Mouse (Mus musculus) spleen, adult 2 months (tissue): ENCODE data around the gene Ssbp4. TPM values are rescaled to one million over a fixed set of nuclear protein-coding genes. Genes with fewer than 3 reads are reported as not detected.

Experiments used
- DNase-seq, 2 experiments: peaks; one replicate each; pipeline versions ENCODE4 v3.0.0 to v3.0.0-alpha.2; 2012 to 2021; ENCODE audit warnings: low spot score in 2 of 2, low read depth in 1 of 2
- H3K27ac ChIP-seq: fragments of 200-500 bp; 2 replicates; pipeline ENCODE4 v1.5.1; 2012; ENCODE audit warnings: low read length, inconsistent platforms; ENCODE audit not compliant: insufficient read depth
- H3K27me3 ChIP-seq: fragments of 200-500 bp; 2 replicates; pipeline ENCODE4 v1.6.1; 2012; ENCODE audit warnings: mild to moderate bottlenecking, moderate library complexity, low read length, inconsistent platforms; ENCODE audit not compliant: control insufficient read depth, insufficient read depth
- H3K36me3 ChIP-seq: fragments of 200-500 bp; 2 replicates; pipeline ENCODE4 v1.6.1; 2012; ENCODE audit warnings: mild to moderate bottlenecking, low read length, inconsistent platforms; ENCODE audit not compliant: control insufficient read depth, insufficient read depth
- H3K4me1 ChIP-seq: fragments of 200-500 bp; 2 replicates; pipeline ENCODE4 v1.6.1; 2011; ENCODE audit warnings: inconsistent platforms; ENCODE audit not compliant: control insufficient read depth, insufficient read depth, insufficient read length
- H3K4me3 ChIP-seq: fragments of 200-500 bp; 2 replicates; pipeline ENCODE4 v1.5.1; 2011; ENCODE audit warnings: mild to moderate bottlenecking, inconsistent platforms; ENCODE audit not compliant: insufficient read depth, insufficient read length; ENCODE audit errors: extremely low read depth
- CTCF ChIP-seq: fragments of 200-500 bp; IDR thresholded peaks from 2 replicates; pipeline ENCODE4 v1.5.1; 2011; ENCODE audit warnings: mild to moderate bottlenecking, inconsistent platforms; ENCODE audit not compliant: insufficient read depth, insufficient read length, insufficient replicate concordance; ENCODE audit errors: extremely low read depth
- POLR2A ChIP-seq: fragments of 200-500 bp; IDR thresholded peaks from 2 replicates; pipeline ENCODE4 v1.6.1; 2011; ENCODE audit warnings: low read depth, low read length, inconsistent platforms
- WGBS: fragments of 180-500 bp; shearing (Covaris S2); methylation state at CpG from one replicate; pipeline ENCODE4 v1.1.7; 2018; 5-methylcytosine and 5-hydroxymethylcytosine counted together
- polyA plus RNA-seq: library from polyadenylated mRNA; depleted of rRNA; stranded (reverse); fragments of >200 nt; gene quantifications from 2 replicates; pipeline ENCODE4 v1.2.3, GENCODE M21; 2012

The Ssbp4 gene
- polyA plus RNA-seq, 1 experiment = 168 TPM

DNA sequence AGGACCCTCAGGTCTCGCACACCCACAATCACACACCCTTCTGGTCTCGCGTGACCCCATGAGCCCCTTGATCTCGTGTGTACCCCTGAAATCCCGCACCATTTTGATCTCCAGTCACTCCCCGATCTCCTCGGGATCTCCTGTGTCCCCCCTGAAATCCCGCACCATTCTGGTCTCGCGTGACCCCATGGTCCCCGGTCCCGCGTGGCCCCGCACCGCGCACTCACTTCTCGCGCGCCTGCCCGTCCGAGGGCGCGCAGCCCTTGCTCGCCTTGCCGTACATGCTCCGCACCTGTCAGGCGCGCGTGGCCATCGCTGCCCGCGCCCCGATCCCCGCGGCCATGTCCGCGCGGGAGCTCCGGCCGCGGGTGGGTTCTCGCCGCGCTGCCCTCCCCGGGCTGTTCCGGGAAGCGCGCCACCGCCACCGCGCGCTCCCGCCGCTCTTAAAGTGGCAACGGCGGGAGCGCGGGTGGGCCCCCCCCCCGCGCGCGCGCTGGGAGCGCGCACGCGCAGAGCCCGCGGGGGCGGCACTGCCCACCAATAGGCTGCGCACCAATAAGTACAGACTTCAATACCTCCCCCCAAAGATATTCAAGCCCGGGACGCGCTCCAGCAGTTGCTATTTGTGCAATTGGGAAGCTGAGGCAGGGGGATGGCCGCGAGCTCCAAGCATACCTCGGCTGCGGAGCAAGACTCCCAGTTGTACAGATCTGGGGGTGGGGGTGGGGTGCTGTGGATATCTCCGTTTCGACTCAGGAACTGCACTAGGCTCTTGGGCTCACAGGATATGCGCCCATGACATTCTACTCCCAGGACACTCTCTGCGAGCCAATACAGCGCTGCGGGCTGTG lies 549 bp downstream of the Ssbp4 start:
- Histone ChIP-seq H3K36me3 (no peaks in the 10 kb centered on the region), H3K4me3 (peak overlapping the region; percentile 81), H3K27ac (peak overlapping the region; percentile 90), H3K27me3 (no peaks in the 10 kb centered on the region), H3K4me1 (peaks cover 18% of the 10 kb centered on the region)
- DNase-seq = no peak
- no peak; the same call in 1 of the 2 replicates for TF ChIP-seq POLR2A
- no peak for TF ChIP-seq CTCF
- 1% methylated on average over 84 of the region's 84 CpGs for WGBS

DNA sequence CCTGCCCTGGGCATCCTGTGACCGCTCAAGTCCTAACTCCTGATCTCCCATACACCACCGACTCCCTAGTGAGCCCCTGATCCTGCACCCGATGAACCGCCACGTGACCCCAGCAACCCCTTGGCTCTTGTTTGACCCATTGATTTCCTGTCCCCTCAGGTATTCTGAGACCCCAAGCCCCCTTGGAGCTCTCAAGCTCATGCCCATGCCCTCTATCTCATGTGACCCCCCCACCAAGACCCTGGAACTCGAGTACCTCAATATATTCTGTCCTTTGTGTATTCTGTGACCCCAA lies 1.1 kb downstream of the Ssbp4 start:
- H3K4me1 ChIP-seq = peaks cover 18% of the 10 kb centered on the region
- H3K4me3 ChIP-seq = peak overlapping the region; percentile 81
- 20% methylated on average over 6 of the region's 6 CpGs for WGBS
- H3K36me3 ChIP-seq = no peaks in the 10 kb centered on the region
- no peak for TF ChIP-seq POLR2A
- TF ChIP-seq CTCF = no peak
- no peak for DNase-seq
- no peaks in the 10 kb centered on the region for H3K27me3 ChIP-seq
- 0 out of 2 replicates have a peak overlapping the region, but pooled peaks have one; percentile 79 for H3K27ac ChIP-seq

DNA sequence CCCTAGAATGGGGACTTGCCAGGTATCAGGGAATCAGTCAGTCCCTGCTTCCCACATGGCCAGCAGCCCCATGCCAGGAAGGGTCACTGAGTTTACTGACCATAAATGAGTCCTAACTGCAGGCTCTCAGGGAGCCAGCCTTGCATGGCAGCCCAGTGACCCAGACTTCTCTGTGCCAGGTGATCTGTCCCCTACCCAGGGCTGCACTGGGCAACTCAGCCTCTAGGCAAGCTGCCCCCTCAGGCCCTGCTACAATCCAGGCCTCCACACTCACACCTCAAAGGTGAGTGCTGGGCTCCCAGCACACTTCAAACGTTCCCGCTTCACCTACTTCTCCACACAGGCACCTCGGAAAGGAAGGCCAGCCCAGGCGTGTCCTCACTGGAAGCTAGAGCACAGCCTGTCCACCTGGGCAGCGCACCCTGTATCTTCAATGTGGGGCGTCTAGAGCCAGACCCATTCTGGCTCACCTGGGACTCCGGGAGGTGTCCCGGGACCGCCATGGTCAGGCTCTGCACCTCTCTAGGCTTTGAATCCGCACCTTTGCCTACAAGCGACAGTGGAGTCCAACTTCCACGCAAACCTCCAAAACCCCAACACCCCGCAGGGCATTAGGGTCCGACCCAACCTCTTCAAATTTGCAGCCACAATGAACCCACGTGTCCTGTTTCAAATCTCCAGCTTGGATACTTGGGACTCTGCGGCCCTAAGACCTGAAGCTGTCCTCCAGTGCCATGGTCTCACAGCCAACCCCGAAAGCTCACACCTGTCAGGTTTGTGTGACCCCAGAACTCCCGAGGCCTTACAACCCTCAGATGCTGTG lies 1.7 kb downstream of the Ssbp4 start:
- TF ChIP-seq CTCF (no peak), POLR2A (no peak)
- H3K27ac ChIP-seq = 0 out of 2 replicates have a peak overlapping the region, but pooled peaks have one; percentile 79
- no peaks in the 10 kb centered on the region for H3K27me3 ChIP-seq
- peaks cover 18% of the 10 kb centered on the region for H3K4me1 ChIP-seq
- no peak for DNase-seq
- no peaks in the 10 kb centered on the region for H3K36me3 ChIP-seq
- H3K4me3 ChIP-seq = peak overlapping the region; percentile 81
- WGBS = 72% methylated on average over 18 of the region's 18 CpGs

DNA sequence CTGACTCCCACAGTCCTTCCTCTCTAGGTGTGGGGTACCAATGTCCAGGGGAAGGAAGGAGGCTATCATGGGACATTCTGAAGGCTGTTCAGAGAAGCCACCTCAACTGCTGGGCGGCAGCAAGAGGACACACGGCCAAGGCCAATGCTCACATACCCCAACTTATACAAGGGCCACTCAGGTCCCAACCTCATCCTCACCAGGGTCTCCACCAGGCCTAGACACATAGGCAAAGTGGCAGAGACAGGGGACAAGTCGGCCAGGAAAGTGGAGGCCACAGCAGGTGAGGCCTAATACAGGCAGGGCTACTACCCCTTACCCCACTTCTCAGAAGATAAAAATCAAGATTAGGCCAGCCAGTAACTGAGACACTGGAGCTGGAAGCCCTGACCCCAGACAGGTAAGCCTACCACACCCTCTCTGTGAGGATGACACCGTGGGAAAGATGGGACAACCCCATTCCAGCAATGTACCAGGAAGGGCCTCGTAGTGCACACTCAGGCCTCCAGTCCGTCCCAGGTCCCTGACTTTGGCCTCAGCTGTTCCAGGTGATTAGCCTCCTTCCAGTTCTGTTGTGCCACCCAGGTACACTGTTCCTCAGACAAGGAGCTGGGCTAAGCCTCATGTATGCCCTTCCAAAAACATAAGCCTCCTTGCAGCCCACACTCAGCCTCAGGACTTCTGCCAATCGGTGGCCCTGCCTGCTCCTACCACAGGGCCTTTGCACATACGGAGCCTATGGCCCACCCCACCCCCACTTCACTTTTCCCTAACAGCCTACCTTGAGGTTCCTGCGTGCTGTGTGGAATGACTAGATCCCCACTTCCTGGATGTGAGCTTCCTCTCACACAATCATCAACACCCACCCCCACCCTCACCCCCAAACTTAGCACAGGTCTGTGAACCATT lies 2.5 kb downstream of the Ssbp4 start:
- no peak for DNase-seq
- TF ChIP-seq POLR2A = no peak
- no peak for TF ChIP-seq CTCF
- H3K27me3 ChIP-seq = no peaks in the 10 kb centered on the region
- H3K36me3 ChIP-seq = no peaks in the 10 kb centered on the region
- H3K4me1 ChIP-seq = peaks cover 21% of the 10 kb centered on the region
- no peak overlapping the region for H3K4me3 ChIP-seq
- no peak overlapping the region for H3K27ac ChIP-seq
- 82% methylated on average over 9 of the region's 9 CpGs for WGBS

DNA sequence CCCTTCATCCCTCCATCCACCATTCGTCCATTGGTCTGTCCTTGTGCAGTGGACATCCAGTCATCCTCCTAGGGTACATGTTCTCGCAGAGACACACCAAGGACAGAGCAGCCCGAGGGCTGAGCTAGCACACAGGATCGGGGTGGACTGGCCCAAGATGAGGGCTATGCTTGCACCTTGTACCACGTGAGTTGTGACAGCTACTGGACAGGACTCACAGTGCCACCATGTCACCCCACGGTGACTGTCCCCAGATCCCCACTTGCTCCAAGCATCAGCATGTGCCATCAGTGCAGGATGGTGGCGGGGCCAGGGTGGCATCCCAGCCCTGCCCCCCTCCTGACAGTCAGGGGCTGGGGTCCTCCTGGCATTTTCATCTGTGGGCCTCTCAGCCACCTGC lies 4.1 kb downstream of the Ssbp4 start:
- whole genome bisulfite sequencing = 91% methylated on average over 7 of the region's 7 CpGs
- Histone ChIP-seq H3K36me3 (no peaks in the 10 kb centered on the region), H3K27ac (no peak overlapping the region), H3K4me1 (peaks cover 24% of the 10 kb centered on the region), H3K27me3 (no peaks in the 10 kb centered on the region), H3K4me3 (no peak overlapping the region)
- TF ChIP-seq CTCF (no peak), POLR2A (no peak)
- DNase-seq = no peak

DNA sequence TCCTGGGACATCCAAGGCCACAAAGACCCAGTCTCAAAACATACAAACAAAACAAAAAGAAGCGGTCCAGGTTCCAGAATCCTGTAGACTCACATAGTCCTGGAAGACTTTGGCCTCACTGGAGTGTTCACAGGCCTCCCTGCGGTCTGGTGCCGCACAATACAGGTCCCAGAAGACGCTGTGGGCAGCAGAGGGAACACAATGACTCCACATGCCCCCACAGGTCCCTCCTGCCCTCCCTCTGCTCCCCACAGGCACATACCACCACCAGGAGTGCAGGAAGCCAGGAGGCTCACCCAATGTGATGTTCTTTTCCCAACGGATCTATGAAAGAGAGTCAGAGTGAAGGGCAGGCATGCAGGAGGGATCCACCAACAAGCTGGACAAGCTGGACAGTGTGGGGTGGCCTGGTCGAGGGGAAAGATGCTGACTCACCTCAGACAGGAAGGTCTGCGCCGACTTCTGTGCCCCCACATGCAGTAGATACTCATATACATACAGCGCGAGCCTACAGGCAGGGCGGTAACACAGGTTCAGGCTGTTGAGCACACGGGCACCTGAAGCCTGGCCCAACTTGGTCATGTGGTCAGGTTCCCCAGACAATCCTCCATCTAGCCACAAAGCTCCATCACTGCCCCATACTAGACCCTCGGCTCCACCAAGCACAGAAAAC lies 6.4 kb downstream of the Ssbp4 start:
- Histone ChIP-seq H3K27me3 (no peaks in the 10 kb centered on the region), H3K27ac (no peak overlapping the region), H3K4me1 (peaks cover 12% of the 10 kb centered on the region), H3K4me3 (no peak overlapping the region), H3K36me3 (peaks cover 9% of the 10 kb centered on the region)
- 86% methylated on average over 13 of the region's 13 CpGs for WGBS
- DNase-seq = no peak
- no peak for TF ChIP-seq POLR2A
- TF ChIP-seq CTCF = no peak
